Mouse (Mus musculus) kidney, postnatal 4 days (tissue): ENCODE results near the gene Parn.
"Not testable (repeated sequence)": the region's sequence is repeated elsewhere in the genome, so short reads cannot be mapped to it uniquely, and the experiment has no call there.

Source experiments
- DNase-seq, 2 experiments: peaks; one replicate each; pipeline ENCODE4 v3.0.0; 2021; ENCODE audit warnings: mixed read lengths in 2 of 2

The Parn gene

GRCm38 (mm10) chr16:13667878-13668343 is at the start of gene Parn:
Gene Parn (minus strand): TSS chr16:13668170.
- DNase-seq = peak; percentile 94 to 96

- DNase-seq = no peak
Measured at GRCm38 (mm10) chr16:13716821-13717553, 49.0 kb upstream of the Parn start.

- DNase-seq = no peak
Measured at GRCm38 (mm10) chr16:13714910-13715309, 46.9 kb upstream of the Parn start.

GRCm38 (mm10) chr16:13704676-13705075 is 36.7 kb upstream of the Parn start:
- no peak for DNase-seq

- no peak for DNase-seq
Measured at GRCm38 (mm10) chr16:13702184-13702583, 34.2 kb upstream of the Parn start.

GRCm38 (mm10) chr16:13698998-13699397 is 31.0 kb upstream of the Parn start:
- no peak for DNase-seq

- no peak for DNase-seq
Measured at GRCm38 (mm10) chr16:13678601-13679319, 10.8 kb upstream of the Parn start.

- DNase-seq = no peak
Measured at GRCm38 (mm10) chr16:13674511-13674910, 6.5 kb upstream of the Parn start.

- DNase-seq = no peak
Measured at GRCm38 (mm10) chr16:13673114-13673513, 5.1 kb upstream of the Parn start.

- peak; percentile 74 to 80 for DNase-seq
Measured at GRCm38 (mm10) chr16:13672386-13672898, 4.5 kb upstream of the Parn start.

- peak; percentile 92 to 96 for DNase-seq
Measured at GRCm38 (mm10) chr16:13671685-13672385, 3.9 kb upstream of the Parn start, which contains the start of the genes Bfar and 3110001I22Rik. Gene Bfar (plus strand): TSS chr16:13671858. Gene 3110001I22Rik (plus strand): TSS chr16:13671929.

- DNase-seq = not testable (repeated sequence)
Measured at GRCm38 (mm10) chr16:13670896-13671295, 2.9 kb upstream of the Parn start.

- no peak for DNase-seq
Measured at GRCm38 (mm10) chr16:13669282-13669681, 1.3 kb upstream of the Parn start.

GRCm38 (mm10) chr16:13668402-13669108 is 585 bp upstream of the Parn start:
- peak in 1 of 2 experiments; percentile 4 for DNase-seq

GRCm38 (mm10) chr16:13660736-13661135 is 7.2 kb downstream of the Parn start:
- DNase-seq = no peak

- DNase-seq = no peak
Measured at GRCm38 (mm10) chr16:13658886-13659285, 9.1 kb downstream of the Parn start.

- no peak for DNase-seq
Measured at GRCm38 (mm10) chr16:13645930-13646329, 22.0 kb downstream of the Parn start.

GRCm38 (mm10) chr16:13644474-13644873 is 23.5 kb downstream of the Parn start:
- DNase-seq = no peak

GRCm38 (mm10) chr16:13640064-13640463 is 27.9 kb downstream of the Parn start:
- DNase-seq = peak; percentile 34 to 37

GRCm38 (mm10) chr16:13639508-13639907 is 28.5 kb downstream of the Parn start:
- DNase-seq = no peak

GRCm38 (mm10) chr16:13638198-13638597 is 29.8 kb downstream of the Parn start:
- not testable (repeated sequence) for DNase-seq

GRCm38 (mm10) chr16:13628345-13628744 is 39.6 kb downstream of the Parn start:
- DNase-seq = peak in 1 of 2 experiments; percentile 12
